Mouse (Mus musculus): ENCODE measurements around the gene F11.

DNA sequence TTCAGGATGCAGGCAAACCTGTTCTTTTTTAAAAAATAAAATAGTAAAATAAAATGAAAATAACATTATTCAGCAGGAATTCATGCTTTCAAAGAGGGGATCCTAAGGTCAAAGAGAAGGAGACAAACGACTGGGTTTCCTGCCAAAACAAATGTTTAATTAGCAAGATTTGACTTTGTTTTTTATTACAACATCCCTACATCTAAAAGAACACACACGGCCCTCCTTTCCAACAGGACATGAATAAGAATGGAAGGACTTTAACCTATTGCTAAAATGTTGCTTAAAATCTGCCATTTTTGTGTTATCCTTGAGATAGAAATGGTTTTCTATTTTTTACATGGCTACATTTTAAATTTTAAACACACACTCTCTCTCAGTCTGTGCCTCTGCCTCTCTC lies 8.7 kb downstream of the F11 start:
- TF ChIP-seq CTCF (IDR thresholded peaks at IDR 0.05; ENCODE audit: control insufficient read depth, insufficient read depth, insufficient read length) (no peak), MAX (IDR thresholded peaks at IDR 0.05) (no peak), FOSL1 (IDR thresholded peaks at IDR 0.05; ENCODE audit: insufficient read depth, low read length, poor library complexity, severe bottlenecking) (no peak)

Data from C2C12 (cell line).